ENCODE assay signal across 9 mouse cellular contexts in genomic region chr11:76577588-76578257, GRCm38 (mm10). TPM values are rescaled to one million over a fixed set of nuclear protein-coding genes. Genes with fewer than 3 reads are reported as not detected.
A peak's percentile ranks its signal among the peaks of the same experiment; 100 is the strongest.
DNase-seq lines count a peak whose midpoint lies in the region; ATAC-seq and TF ChIP-seq lines count a peak whose summit lies in the region.
"Had no signal": no experiment of that assay in that cellular context is flagged by ENCODE, and none has a peak within 500 bp of the region (broad histone marks: within the 10 kb centered on the region; RNA-seq: fewer than 3 reads in every experiment).

No protein-coding gene starts in this region.

- H3K27ac ChIP-seq in forebrain, postnatal 0 days (ENCODE audit: low read depth, low read length) = no peak overlapping the region
- no peak overlapping the region for H3K27ac ChIP-seq in hindbrain, embryonic 13.5 days

- WGBS in forebrain, postnatal 0 days = 24% methylated on average over 12 of the region's 12 CpGs
- WGBS in hindbrain, embryonic 13.5 days = 34% methylated on average over 12 of the region's 12 CpGs

- no peak overlapping the region for H3K4me2 ChIP-seq in forebrain, postnatal 0 days (ENCODE audit: low read depth)
- no peak overlapping the region for H3K4me2 ChIP-seq in hindbrain, embryonic 13.5 days

- no peaks in the 10 kb centered on the region for H3K9me3 ChIP-seq in forebrain, postnatal 0 days (ENCODE audit: low read length)
- no peaks in the 10 kb centered on the region for H3K9me3 ChIP-seq in hindbrain, embryonic 13.5 days

- no peaks in the 10 kb centered on the region for H3K36me3 ChIP-seq in forebrain, postnatal 0 days (ENCODE audit: insufficient read depth)
- no peaks in the 10 kb centered on the region for H3K36me3 ChIP-seq in hindbrain, embryonic 13.5 days

- no peaks in the 10 kb centered on the region for H3K27me3 ChIP-seq in forebrain, postnatal 0 days (ENCODE audit: insufficient read depth, low read length)
- H3K27me3 ChIP-seq in hindbrain, embryonic 13.5 days = no peaks in the 10 kb centered on the region; the same call in 1 of the 2 replicates

- H3K4me3 ChIP-seq in forebrain, postnatal 0 days (ENCODE audit: low read depth, low read length) = no peak overlapping the region
- H3K4me3 ChIP-seq in hindbrain, embryonic 13.5 days = no peak overlapping the region
- H3K4me3 ChIP-seq: megakaryocyte, embryonic 14.5 days had no signal

- peak; percentile 91 for DNase-seq in MN1 (ENCODE audit: low spot score)
- peak; percentile 74 for DNase-seq in cerebellum, adult 11-12 months
- DNase-seq in forebrain, postnatal 0 days = peak; percentile 94
- peak; percentile 89 to 92 for DNase-seq in layer of hippocampus, postnatal 14 days (ENCODE audit: low spot score in 2 of 2)
- DNase-seq in lung, postnatal 4 days = peak; percentile 80 to 88
- DNase-seq in retina, postnatal 1 day = peak; percentile 87
- peak; percentile 76 to 77 for DNase-seq in urinary bladder, adult 18-20 months (ENCODE audit: low spot score in 2 of 2)

- H3K4me1 ChIP-seq in forebrain, postnatal 0 days (ENCODE audit: insufficient read depth) = no peaks in the 10 kb centered on the region
- H3K4me1 ChIP-seq in hindbrain, embryonic 13.5 days (replicated peaks) = 0 out of 2 replicates have a peak, but pooled peaks cover 7% of the 10 kb centered on the region

- TF ChIP-seq CTCF in forebrain, postnatal 0 days (IDR thresholded peaks at IDR 0.05; ENCODE audit: low read depth) = peak; percentile 97

- peak; percentile 88 for ATAC-seq in forebrain, postnatal 0 days
- ATAC-seq in hindbrain, embryonic 13.5 days (ENCODE audit: low FRiP score) = 0 out of 2 replicates have a peak, but pooled peaks have one; percentile 24

- no peak overlapping the region; the same call in 1 of the 2 replicates for H3K9ac ChIP-seq in forebrain, postnatal 0 days
- 0 out of 2 replicates have a peak overlapping the region, but pooled peaks have one; percentile 26 for H3K9ac ChIP-seq in hindbrain, embryonic 13.5 days

RNA-seq across cellular contexts. Expression of gene Abr, which starts 44.4 kb away (rescaled TPM):
- 241 and 262 TPM in 2 replicates for total RNA-seq in forebrain, postnatal 0 days (2014; rRNA removed)
- polyA plus RNA-seq in forebrain, postnatal 0 days (2015; fragmentation: Nextera tagmentation; extraction: Ambion mirVana) = 99.1 and 110 TPM in 2 replicates
- 98.2 and 98.3 TPM in 2 replicates for polyA plus RNA-seq in hindbrain, embryonic 13.5 days (2015; fragmentation: Nextera tagmentation; extraction: Ambion mirVana)
- total RNA-seq in layer of hippocampus, postnatal 14 days (2021) = 100 to 1,000 TPM; 412 to 440 TPM
